Mouse (Mus musculus) forebrain, postnatal 0 days (tissue): ENCODE data around the gene Cited4. TPM values are rescaled to one million over a fixed set of nuclear protein-coding genes. Genes with fewer than 3 reads are reported as not detected.

Source experiments
- ATAC-seq: fragments of 200-750 bp; cut with Nextera tagmentation; 2 replicates; pipeline ENCODE4 v1.8.0; 2017; ENCODE audit warnings: mild to moderate bottlenecking, moderate library complexity
- DNase-seq: peaks from one replicate; pipeline ENCODE4 v3.0.0-alpha.2; 2015
- H3K27ac ChIP-seq: fragments of 300-500 bp; sonication (generic); 2 replicates; pipeline ENCODE4 v1.5.1; 2014; ENCODE audit warnings: low read depth, mild to moderate bottlenecking, antibody characterized with exemption, low read length, moderate library complexity, mixed read lengths
- H3K27me3 ChIP-seq: fragments of 300-500 bp; sonication (generic); 2 replicates; pipeline ENCODE4 v1.6.1; 2014; ENCODE audit warnings: mild to moderate bottlenecking, low read length, mixed read lengths; ENCODE audit not compliant: insufficient read depth
- H3K36me3 ChIP-seq: fragments of 300-500 bp; sonication (generic); 2 replicates; pipeline ENCODE4 v1.6.1; 2014; ENCODE audit warnings: mild to moderate bottlenecking, moderate library complexity; ENCODE audit not compliant: insufficient read depth
- H3K4me1 ChIP-seq: fragments of 300-500 bp; sonication (generic); 2 replicates; pipeline ENCODE4 v1.6.1; 2014; ENCODE audit warnings: antibody characterized with exemption; ENCODE audit not compliant: insufficient read depth
- H3K4me2 ChIP-seq: fragments of 300-500 bp; sonication (generic); 2 replicates; pipeline ENCODE4 v1.6.1; 2014; ENCODE audit warnings: low read depth, mild to moderate bottlenecking, moderate library complexity
- H3K4me3 ChIP-seq: fragments of 300-500 bp; sonication (generic); 2 replicates; pipeline ENCODE4 v1.5.1; 2014; ENCODE audit warnings: low read depth, low read length, mixed read lengths
- H3K9ac ChIP-seq: fragments of 300-500 bp; sonication (generic); 2 replicates; pipeline ENCODE4 v1.6.1; 2014; ENCODE audit warnings: mild to moderate bottlenecking
- H3K9me3 ChIP-seq: fragments of 300-500 bp; sonication (generic); 2 replicates; pipeline ENCODE4 v1.6.1; 2016; ENCODE audit warnings: low read length
- CTCF ChIP-seq: sonication (generic); IDR thresholded peaks from 2 replicates; pipeline ENCODE4 v1.5.1; 2016; ENCODE audit warnings: antibody characterized with exemption, control low read depth, low read depth
- WGBS: fragments of 180-500 bp; shearing (Covaris S2); extraction: QIAGEN DNeasy Blood & Tissue Kit; methylation state at CpG from one replicate; pipeline ENCODE4 v1.1.7; 2014; 5-methylcytosine and 5-hydroxymethylcytosine counted together
- polyA plus RNA-seq: library from polyadenylated mRNA; unstranded; fragments of >200 nt; fragmentation: Nextera tagmentation; extraction: Ambion mirVana; gene quantifications from 2 replicates; pipeline ENCODE4 v1.2.1, GENCODE M21; 2015
- total RNA-seq: library from RNA; depleted of rRNA; stranded (reverse); fragments of >200 nt; gene quantifications from 2 replicates; pipeline ENCODE4 v1.2.3, GENCODE M21; 2014

The Cited4 gene
- total and polyA plus RNA-seq, 2 experiments from 2014 or later: 5.3 to 6.0 TPM

- 5% methylated on average over 55 of the region's 55 CpGs for WGBS
- H3K9me3 ChIP-seq: no peaks in the 10 kb centered on the region
- no peaks in the 10 kb centered on the region for H3K27me3 ChIP-seq
- H3K36me3 ChIP-seq: no peaks in the 10 kb centered on the region
- H3K9ac ChIP-seq: peak overlapping the region; percentile 68
- peak overlapping the region; percentile 98 for H3K4me2 ChIP-seq
- ATAC-seq (peak; percentile 91), DNase-seq (peak; percentile 74)
- peak overlapping the region; percentile 54 for H3K4me3 ChIP-seq
- no peak for TF ChIP-seq CTCF
- no peaks in the 10 kb centered on the region for H3K4me1 ChIP-seq
- H3K27ac ChIP-seq: no peak overlapping the region
Observed at GRCm38 (mm10) chr4:120649369-120650207, 16.8 kb upstream of the Cited4 start.

GRCm38 (mm10) chr4:120650208-120650592 lies 16.2 kb upstream of the Cited4 start:
- no peaks in the 10 kb centered on the region for H3K27me3 ChIP-seq
- 21% methylated on average over 7 of the region's 7 CpGs for WGBS
- no peak overlapping the region for H3K27ac ChIP-seq
- DNase-seq (no peak), ATAC-seq (peak; percentile 40)
- no peaks in the 10 kb centered on the region for H3K9me3 ChIP-seq
- no peaks in the 10 kb centered on the region for H3K36me3 ChIP-seq
- peak overlapping the region; percentile 54 for H3K4me3 ChIP-seq
- peak overlapping the region; percentile 68 for H3K9ac ChIP-seq
- no peak for TF ChIP-seq CTCF
- peak overlapping the region; percentile 98 for H3K4me2 ChIP-seq
- no peaks in the 10 kb centered on the region for H3K4me1 ChIP-seq

- Histone ChIP-seq H3K27me3 (no peaks in the 10 kb centered on the region), H3K4me3 (no peak overlapping the region), H3K9ac (no peak overlapping the region), H3K36me3 (no peaks in the 10 kb centered on the region), H3K4me1 (no peaks in the 10 kb centered on the region), H3K27ac (no peak overlapping the region), H3K9me3 (no peaks in the 10 kb centered on the region), H3K4me2 (no peak overlapping the region)
- ATAC-seq (no peak), DNase-seq (no peak)
- WGBS: 82% methylated on average over 8 of the region's 8 CpGs
- no peak for TF ChIP-seq CTCF
Observed at GRCm38 (mm10) chr4:120655898-120656297, 10.5 kb upstream of the Cited4 start.

- Histone ChIP-seq H3K36me3 (no peaks in the 10 kb centered on the region), H3K9ac (no peak overlapping the region), H3K27ac (no peak overlapping the region), H3K27me3 (no peaks in the 10 kb centered on the region), H3K4me2 (no peak overlapping the region), H3K4me1 (no peaks in the 10 kb centered on the region), H3K4me3 (no peak overlapping the region), H3K9me3 (no peaks in the 10 kb centered on the region)
- ATAC-seq (peak; percentile 59; the same call in 1 of the 2 replicates), DNase-seq (no peak)
- WGBS: 63% methylated on average over 4 of the region's 4 CpGs
- TF ChIP-seq CTCF: no peak
Observed at GRCm38 (mm10) chr4:120660485-120660884, 5.9 kb upstream of the Cited4 start.

- Histone ChIP-seq H3K4me2 (no peak overlapping the region), H3K4me3 (no peak overlapping the region), H3K27me3 (peaks cover 7% of the 10 kb centered on the region; the same call in 1 of the 2 replicates), H3K4me1 (peaks cover 5% of the 10 kb centered on the region; the same call in 1 of the 2 replicates), H3K27ac (no peak overlapping the region), H3K36me3 (no peaks in the 10 kb centered on the region), H3K9ac (no peak overlapping the region), H3K9me3 (no peaks in the 10 kb centered on the region)
- ATAC-seq (no peak), DNase-seq (no peak)
- WGBS: 80% methylated on average over 2 of the region's 2 CpGs
- TF ChIP-seq CTCF: no peak
Observed at GRCm38 (mm10) chr4:120664601-120665000, 1.8 kb upstream of the Cited4 start.

GRCm38 (mm10) chr4:120665144-120665700 lies 1.1 kb upstream of the Cited4 start:
- 56% methylated on average over 4 of the region's 4 CpGs for WGBS
- TF ChIP-seq CTCF: no peak
- no peak overlapping the region for H3K4me2 ChIP-seq
- H3K4me3 ChIP-seq: no peak overlapping the region
- no peaks in the 10 kb centered on the region for H3K9me3 ChIP-seq
- peaks cover 5% of the 10 kb centered on the region; the same call in 1 of the 2 replicates for H3K4me1 ChIP-seq
- no peak for DNase-seq
- no peak for ATAC-seq
- no peak overlapping the region for H3K27ac ChIP-seq
- peaks cover 7% of the 10 kb centered on the region; the same call in 1 of the 2 replicates for H3K27me3 ChIP-seq
- no peak overlapping the region for H3K9ac ChIP-seq
- H3K36me3 ChIP-seq: no peaks in the 10 kb centered on the region

- Histone ChIP-seq H3K4me1 (peaks cover 5% of the 10 kb centered on the region; the same call in 1 of the 2 replicates), H3K9ac (no peak overlapping the region), H3K4me2 (no peak overlapping the region), H3K27me3 (peaks cover 7% of the 10 kb centered on the region; the same call in 1 of the 2 replicates), H3K36me3 (no peaks in the 10 kb centered on the region), H3K27ac (no peak overlapping the region), H3K4me3 (no peak overlapping the region), H3K9me3 (no peaks in the 10 kb centered on the region)
- DNase-seq (no peak), ATAC-seq (no peak)
- no peak for TF ChIP-seq CTCF
- WGBS: 51% methylated on average over 7 of the region's 7 CpGs
Observed at GRCm38 (mm10) chr4:120665782-120666181, 590 bp upstream of the Cited4 start.
